Mouse (Mus musculus): Measurements from ENCODE around the gene Iqca. TPM values are rescaled to one million over a fixed set of nuclear protein-coding genes. Genes with fewer than 3 reads are reported as not detected.

Iqca gene
- polyA plus RNA-seq, 1 experiment from 2014 or later = not detected

DNA sequence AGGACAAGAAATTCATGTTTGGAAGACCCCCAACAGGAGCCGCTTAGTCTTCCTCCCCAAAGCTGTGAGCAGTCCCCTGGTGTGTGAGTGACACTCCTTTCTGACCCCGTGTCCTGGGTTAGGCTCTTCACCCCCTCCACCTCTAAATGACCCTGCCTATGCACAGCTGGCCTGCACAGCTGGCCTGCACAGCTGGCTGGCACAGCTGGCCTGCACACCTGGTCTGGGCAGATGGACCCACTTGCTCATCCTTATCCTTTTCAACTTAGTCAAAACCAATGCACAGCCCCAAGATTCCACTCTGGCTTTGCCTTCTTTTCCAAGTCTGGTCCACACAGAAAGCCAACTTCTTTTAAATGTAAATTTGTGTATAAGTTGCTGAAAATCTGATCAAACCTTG, 154.5 kb downstream of the Iqca start:
- Histone ChIP-seq H3K27ac (ENCODE audit: low read depth, low read length) (no peak overlapping the region), H3K9ac (ENCODE audit: low read depth, low read length) (no peak overlapping the region), H3K9me3 (ENCODE audit: control insufficient read depth, low read length) (no peaks in the 10 kb centered on the region), H3K4me1 (replicated peaks; ENCODE audit: control insufficient read depth, insufficient read depth, low read length) (no peaks in the 10 kb centered on the region), H3K27me3 (replicated peaks; ENCODE audit: control insufficient read depth, insufficient read depth, low read length) (peaks cover 16% of the 10 kb centered on the region), H3K4me3 (ENCODE audit: low read depth, low read length) (no peak overlapping the region), H3K4me2 (no peak overlapping the region), H3K36me3 (ENCODE audit: control insufficient read depth, insufficient read depth, low read length) (no peaks in the 10 kb centered on the region)
- 68% methylated on average over 2 of the region's 2 CpGs for WGBS
- DNase-seq (ENCODE audit: low spot score) (no peak), ATAC-seq (replicated peaks; ENCODE audit: low FRiP score) (no peak)

DNA sequence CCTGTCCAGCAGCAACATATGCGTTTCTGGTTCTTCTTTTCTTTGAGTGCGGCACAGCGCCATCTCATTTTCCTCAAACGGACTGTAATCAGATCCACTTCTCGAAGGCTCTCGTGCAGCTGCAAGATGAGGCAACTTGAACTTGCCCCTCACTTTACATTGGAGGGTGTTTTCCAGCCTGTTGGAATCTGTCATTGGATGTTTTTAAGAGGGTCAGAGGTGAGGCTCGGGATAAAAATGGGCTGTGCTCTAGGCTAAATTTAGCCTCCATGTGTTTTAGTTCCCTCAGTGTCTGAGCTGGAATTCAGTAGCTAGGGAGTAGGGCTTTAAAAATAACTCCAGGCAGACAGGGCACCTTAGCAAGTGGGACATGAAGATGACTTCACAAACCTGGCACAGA, 155.1 kb downstream of the Iqca start:
- no peak overlapping the region for H3K4me2 ChIP-seq
- ATAC-seq (replicated peaks; ENCODE audit: low FRiP score) = no peak
- H3K9ac ChIP-seq (ENCODE audit: low read depth, low read length) = no peak overlapping the region
- H3K9me3 ChIP-seq (ENCODE audit: control insufficient read depth, low read length) = no peaks in the 10 kb centered on the region
- DNase-seq (ENCODE audit: low spot score) = no peak
- H3K36me3 ChIP-seq (ENCODE audit: control insufficient read depth, insufficient read depth, low read length) = no peaks in the 10 kb centered on the region
- no peak overlapping the region for H3K4me3 ChIP-seq (ENCODE audit: low read depth, low read length)
- peaks cover 22% of the 10 kb centered on the region for H3K27me3 ChIP-seq (replicated peaks; ENCODE audit: control insufficient read depth, insufficient read depth, low read length)
- WGBS = 72% methylated on average over 7 of the region's 7 CpGs
- H3K4me1 ChIP-seq (replicated peaks; ENCODE audit: control insufficient read depth, insufficient read depth, low read length) = no peaks in the 10 kb centered on the region
- no peak overlapping the region for H3K27ac ChIP-seq (ENCODE audit: low read depth, low read length)

DNA sequence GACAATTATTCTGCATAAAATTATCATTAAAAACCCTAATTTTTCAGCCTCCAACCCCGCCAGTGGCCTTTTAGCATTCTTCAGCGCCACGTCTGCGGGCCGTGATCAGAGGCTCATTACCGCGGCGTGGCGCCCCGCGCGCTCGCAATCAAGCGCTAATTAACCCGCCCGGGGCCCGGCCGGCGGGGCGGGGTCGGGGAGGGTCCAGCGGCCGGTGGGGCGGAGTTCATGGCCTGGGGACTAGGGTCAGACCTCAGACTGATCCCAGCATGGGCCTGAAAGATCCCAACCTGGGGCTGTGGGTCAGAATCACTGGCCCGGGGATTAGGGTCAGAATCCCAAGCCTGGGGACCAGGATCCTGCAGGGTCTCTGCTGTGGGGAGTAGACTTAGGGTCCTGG, 160.9 kb downstream of the Iqca start:
- ATAC-seq (replicated peaks; ENCODE audit: low FRiP score) (no peak), DNase-seq (ENCODE audit: low spot score) (no peak)
- H3K9ac ChIP-seq (ENCODE audit: low read depth, low read length) = no peak overlapping the region
- H3K27ac ChIP-seq (ENCODE audit: low read depth, low read length) = no peak overlapping the region
- H3K27me3 ChIP-seq (replicated peaks; ENCODE audit: control insufficient read depth, insufficient read depth, low read length) = peaks cover 39% of the 10 kb centered on the region
- no peaks in the 10 kb centered on the region for H3K4me1 ChIP-seq (replicated peaks; ENCODE audit: control insufficient read depth, insufficient read depth, low read length)
- 2% methylated on average over 25 of the region's 25 CpGs for WGBS
- H3K36me3 ChIP-seq (ENCODE audit: control insufficient read depth, insufficient read depth, low read length) = no peaks in the 10 kb centered on the region
- no peaks in the 10 kb centered on the region for H3K9me3 ChIP-seq (ENCODE audit: control insufficient read depth, low read length)
- peak overlapping the region; percentile 46 for H3K4me2 ChIP-seq
- peak overlapping the region; percentile 20; the same call in 1 of the 2 replicates for H3K4me3 ChIP-seq (ENCODE audit: low read depth, low read length)

Other genes with a start within 250 kb of the Iqca start
- gene Gbx2, start 222.2 kb downstream of the Iqca start, polyA plus RNA-seq (2014; fragmentation: Nextera tagmentation; extraction: Ambion mirVana) = 2.2 and 2.9 TPM in 2 replicates
- not detected in 2 replicates for gene Asb18, start 138.7 kb downstream of the Iqca start, polyA plus RNA-seq (2014; fragmentation: Nextera tagmentation; extraction: Ambion mirVana)
- gene Ackr3, start 50.6 kb upstream of the Iqca start, polyA plus RNA-seq (2014; fragmentation: Nextera tagmentation; extraction: Ambion mirVana) = 22.3 and 22.8 TPM in 2 replicates

Measured in liver, embryonic 11.5 days (tissue).